Mouse (Mus musculus): ENCODE results near the gene Gm11758.
"Not testable (repeated sequence)": the region's sequence is repeated elsewhere in the genome, so short reads cannot be mapped to it uniquely, and the experiment has no call there.

The Gm11758 gene

DNA sequence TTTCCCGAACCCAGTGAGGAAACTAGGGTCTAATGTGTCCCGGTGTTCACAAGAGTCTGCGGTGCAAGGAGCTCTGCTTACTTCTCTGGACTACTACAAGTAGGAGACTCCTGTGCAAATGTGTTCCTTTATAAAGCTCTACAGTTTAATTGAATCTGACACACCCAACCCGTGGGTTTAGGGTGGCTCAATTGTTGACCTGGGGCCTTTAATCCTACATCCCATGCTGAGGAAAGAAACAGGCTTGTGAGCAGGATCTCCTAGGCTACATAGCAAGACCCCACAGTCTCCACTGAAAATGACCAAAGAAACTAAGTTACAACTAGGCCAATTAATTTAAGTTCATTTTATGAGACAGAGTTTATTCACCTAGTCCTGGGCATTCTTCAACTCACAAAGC is at the start of gene Gm11758:
Gene Gm11758 (minus strand): TSS at position 101 of the 400 bp plus-strand sequence.
- DNase-seq (ENCODE audit: low spot score) = not testable (repeated sequence)

DNA sequence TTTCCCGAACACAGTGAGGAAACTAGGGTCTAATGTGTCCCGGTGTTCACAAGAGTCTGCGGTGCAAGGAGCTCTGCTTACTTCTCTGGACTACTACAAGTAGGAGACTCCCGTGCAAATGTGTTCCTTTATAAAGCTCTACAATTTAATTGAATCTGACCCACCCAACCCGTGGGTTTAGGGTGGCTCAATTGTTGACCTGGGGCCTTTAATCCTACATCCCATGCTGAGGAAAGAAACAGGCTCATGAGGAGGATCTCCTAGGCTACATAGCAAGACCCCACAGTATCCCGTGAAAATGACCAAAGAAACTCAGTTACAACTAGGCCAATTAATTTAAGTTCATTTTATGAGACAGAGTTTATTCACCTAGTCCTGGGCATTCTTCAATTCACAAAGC is 44.6 kb upstream of the Gm11758 start, which contains the start of gene Gm11756:
Gene Gm11756 (minus strand): TSS at position 101 of the 400 bp plus-strand sequence.
- DNase-seq (ENCODE audit: low spot score) = not testable (repeated sequence)

DNA sequence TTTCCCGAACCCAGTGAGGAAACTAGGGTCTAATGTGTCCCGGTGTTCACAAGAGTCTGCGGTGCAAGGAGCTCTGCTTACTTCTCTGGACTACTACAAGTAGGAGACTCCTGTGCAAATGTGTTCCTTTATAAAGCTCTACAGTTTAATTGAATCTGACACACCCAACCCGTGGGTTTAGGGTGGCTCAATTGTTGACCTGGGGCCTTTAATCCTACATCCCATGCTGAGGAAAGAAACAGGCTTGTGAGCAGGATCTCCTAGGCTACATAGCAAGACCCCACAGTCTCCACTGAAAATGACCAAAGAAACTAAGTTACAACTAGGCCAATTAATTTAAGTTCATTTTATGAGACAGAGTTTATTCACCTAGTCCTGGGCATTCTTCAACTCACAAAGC is 29.8 kb upstream of the Gm11758 start, which contains the start of gene Gm13871:
Gene Gm13871 (minus strand): TSS at position 101 of the 400 bp plus-strand sequence.
- DNase-seq (ENCODE audit: low spot score) = not testable (repeated sequence)

GRCm38 (mm10) chr4:73891012-73891411 is 14.9 kb upstream of the Gm11758 start, which contains the start of gene Gm11757:
Gene Gm11757 (minus strand): TSS chr4:73891112.
- not testable (repeated sequence) for DNase-seq (ENCODE audit: low spot score)

- DNase-seq (ENCODE audit: low spot score) = no peak
Measured at GRCm38 (mm10) chr4:73826587-73826986, 49.5 kb downstream of the Gm11758 start.

Measured in layer of hippocampus, adult 11-12 months (tissue).